ENCODE assay signal across 9 mouse cellular contexts in the genomic region with DNA sequence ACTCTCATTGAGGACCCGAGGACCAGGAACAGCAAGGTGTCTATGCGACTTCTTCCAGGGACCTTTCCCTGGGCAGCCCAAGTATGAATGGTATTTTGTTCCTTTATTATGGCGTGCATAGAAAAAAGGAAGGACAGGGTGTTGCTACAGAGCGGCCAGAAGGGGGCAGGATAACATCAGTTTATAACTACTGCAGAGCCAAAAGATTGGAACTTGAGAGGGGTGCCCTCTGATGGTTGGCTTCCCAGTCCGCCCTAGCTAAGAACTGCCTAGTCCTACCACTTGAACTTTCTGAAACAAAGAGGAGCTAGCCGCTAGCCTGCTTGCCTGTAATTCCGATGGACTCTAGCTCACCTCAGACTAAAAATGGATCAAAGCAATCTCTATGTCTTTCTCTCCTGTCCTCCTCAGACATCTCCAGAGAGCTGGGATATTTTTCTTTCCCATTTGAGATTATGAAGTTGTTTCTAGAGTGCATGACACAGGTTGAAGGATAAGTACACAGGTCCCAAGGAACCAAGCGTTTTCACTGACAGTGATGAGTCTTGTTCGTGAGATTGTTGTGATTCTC. TPM values are rescaled to one million over a fixed set of nuclear protein-coding genes. Genes with fewer than 3 reads are reported as not detected.
DNase-seq lines count a peak whose midpoint lies in the region; ATAC-seq and TF ChIP-seq lines count a peak whose summit lies in the region.
"Had no signal": no experiment of that assay in that cellular context is flagged by ENCODE, and none has a peak within 500 bp of the region (broad histone marks: within the 10 kb centered on the region; RNA-seq: fewer than 3 reads in every experiment).

No protein-coding gene starts in this region.

- TF ChIP-seq CTCF in lung, postnatal 0 days (IDR thresholded peaks at IDR 0.05), result peak; percentile 85

- H3K27me3 ChIP-seq in forebrain, embryonic 14.5 days (replicated peaks; ENCODE audit: control insufficient read depth, insufficient read depth, low read length), result no peaks in the 10 kb centered on the region
- no peaks in the 10 kb centered on the region for H3K27me3 ChIP-seq in hindbrain, embryonic 12.5 days
- no peaks in the 10 kb centered on the region for H3K27me3 ChIP-seq in lung, postnatal 0 days (replicated peaks; ENCODE audit: insufficient read depth, low read length)

- H3K4me1 ChIP-seq in ES-E14 (ENCODE audit: control insufficient read depth in 2 of 2, insufficient read depth in 2 of 2, low read length in 2 of 2, poor library complexity in 1 of 2), result no peaks in the 10 kb centered on the region
- peaks cover 6% of the 10 kb centered on the region; the same call in 1 of the 2 replicates for H3K4me1 ChIP-seq in forebrain, embryonic 14.5 days (ENCODE audit: control insufficient read depth, insufficient read depth, low read length)
- H3K4me1 ChIP-seq in hindbrain, embryonic 12.5 days, result peaks cover 10% of the 10 kb centered on the region; the same call in 1 of the 2 replicates
- peaks cover 5% of the 10 kb centered on the region; the same call in 1 of the 2 replicates for H3K4me1 ChIP-seq in lung, postnatal 0 days (ENCODE audit: insufficient read depth, low read depth, low read length)

- no peak overlapping the region for H3K4me2 ChIP-seq in forebrain, embryonic 14.5 days (ENCODE audit: low read length)
- no peak overlapping the region for H3K4me2 ChIP-seq in hindbrain, embryonic 12.5 days (replicated peaks)
- no peak overlapping the region for H3K4me2 ChIP-seq in lung, postnatal 0 days (replicated peaks; ENCODE audit: low read depth, low read length)

- no peaks in the 10 kb centered on the region for H3K9me3 ChIP-seq in ES-E14 (ENCODE audit: control insufficient read depth, insufficient read depth, low read depth, low read length)
- H3K9me3 ChIP-seq in forebrain, embryonic 14.5 days (replicated peaks; ENCODE audit: control insufficient read depth, low read length), result no peaks in the 10 kb centered on the region
- no peaks in the 10 kb centered on the region for H3K9me3 ChIP-seq in hindbrain, embryonic 12.5 days (replicated peaks)
- H3K9me3 ChIP-seq in lung, postnatal 0 days (ENCODE audit: low read length), result no peaks in the 10 kb centered on the region
- H3K9me3 ChIP-seq: limb, embryonic 15.5 days had no signal

- no peak overlapping the region for H3K27ac ChIP-seq in ES-E14 (ENCODE audit: insufficient read depth, low read depth, low read length, poor library complexity, severe bottlenecking)
- no peak overlapping the region for H3K27ac ChIP-seq in forebrain, embryonic 14.5 days (ENCODE audit: low read depth, low read length)
- H3K27ac ChIP-seq in hindbrain, embryonic 12.5 days, result no peak overlapping the region
- H3K27ac ChIP-seq in lung, postnatal 0 days (ENCODE audit: low read length), result no peak overlapping the region

- no peak for TF ChIP-seq EP300 in lung, postnatal 0 days (IDR thresholded peaks at IDR 0.05)

- H3K36me3 ChIP-seq in ES-E14 (ENCODE audit: control insufficient read depth, insufficient read depth, low read length, poor library complexity, severe bottlenecking), result no peaks in the 10 kb centered on the region
- H3K36me3 ChIP-seq in forebrain, embryonic 14.5 days (ENCODE audit: control insufficient read depth, insufficient read depth, low read length), result no peaks in the 10 kb centered on the region
- no peaks in the 10 kb centered on the region for H3K36me3 ChIP-seq in hindbrain, embryonic 12.5 days
- H3K36me3 ChIP-seq in lung, postnatal 0 days (ENCODE audit: insufficient read depth, low read length), result no peaks in the 10 kb centered on the region
- H3K36me3 ChIP-seq: limb, embryonic 15.5 days had no signal

- in situ Hi-C loops in ES-E14 (cut with MboI; ENCODE audit: low sequenced_read_pairs in 2 of 2, unreplicated experiment in 2 of 2), result loop anchor here in 1 of 2 experiments (25.0 kb wide), 1 partner anchor 258 kb away; a partner anchor contains a TSS

- peak; percentile 79 for DNase-seq in ES-E14 (ENCODE audit: low read depth, low spot score)
- peak; percentile 37 for DNase-seq in c-Kit-positive CD71-positive TER-119-negative erythroid progenitor cells, embryonic 14.5 days (ENCODE audit: low read depth)
- DNase-seq in forebrain, embryonic 14.5 days (ENCODE audit: low spot score), result peak; percentile 95
- DNase-seq in layer of hippocampus, adult 9-10 months (ENCODE audit: low spot score), result peak; percentile 69
- DNase-seq in lung, postnatal 0 days (ENCODE audit: low spot score), result peak; percentile 95
- DNase-seq in retina, embryonic 14.5 days (ENCODE audit: low spot score), result peak; percentile 95
- peak; percentile 51 to 66 for DNase-seq in urinary bladder, postnatal 4 days (ENCODE audit: low spot score in 2 of 2)

- peak; percentile 64 for ATAC-seq in forebrain, embryonic 14.5 days
- ATAC-seq in hindbrain, embryonic 12.5 days (ENCODE audit: low FRiP score), result peak; percentile 51
- ATAC-seq in lung, postnatal 0 days, result peak; percentile 81

- 4% methylated on average over 8 of the region's 9 CpGs for WGBS in forebrain, embryonic 14.5 days
- 7% methylated on average over 9 of the region's 9 CpGs for WGBS in hindbrain, embryonic 12.5 days
- 10% methylated on average over 9 of the region's 9 CpGs for WGBS in lung, postnatal 0 days

- no peak overlapping the region for H3K4me3 ChIP-seq in ES-E14 (ENCODE audit: insufficient read depth in 1 of 2, low read depth in 1 of 2, low read length in 2 of 2, poor library complexity in 1 of 2, severe bottlenecking in 1 of 2)
- no peak overlapping the region for H3K4me3 ChIP-seq in forebrain, embryonic 14.5 days (ENCODE audit: low read depth, low read length)
- no peak overlapping the region for H3K4me3 ChIP-seq in hindbrain, embryonic 12.5 days
- no peak overlapping the region for H3K4me3 ChIP-seq in lung, postnatal 0 days (ENCODE audit: low read depth, low read length)

- no peak overlapping the region for H3K9ac ChIP-seq in ES-E14 (ENCODE audit: insufficient read depth, low read depth, low read length, poor library complexity, severe bottlenecking)
- no peak overlapping the region for H3K9ac ChIP-seq in forebrain, embryonic 14.5 days (ENCODE audit: low read length)
- H3K9ac ChIP-seq in hindbrain, embryonic 12.5 days, result no peak overlapping the region
- H3K9ac ChIP-seq in lung, postnatal 0 days (replicated peaks; ENCODE audit: low read depth), result no peak overlapping the region

TF ChIP-seq in ES-E14, 5 proteins besides CTCF, POLR2A, EP300 and RAD21:
- TF ChIP-seq ZC3H11A (IDR thresholded peaks at IDR 0.05; ENCODE audit: borderline replicate concordance, low read depth, low read length), result peak; percentile 43; the same call in 1 of the 2 replicates
- TF ChIP-seq ZNF384 (IDR thresholded peaks at IDR 0.05; ENCODE audit: low read depth, low read length), result no peak
- TF ChIP-seq HCFC1 (IDR thresholded peaks at IDR 0.05; ENCODE audit: borderline replicate concordance, insufficient read depth, low read length), result no peak
- TF ChIP-seq CHD2 (IDR thresholded peaks at IDR 0.05; ENCODE audit: low read depth, low read length), result no peak

RNA-seq across cellular contexts. Expression of a gene that starts 16.5 kb away (rescaled TPM):
- 75.3 and 83.0 TPM in 2 replicates for total RNA-seq in ES-E14 (2012; rRNA removed)
- 57.6 and 59.4 TPM in 2 replicates for polyA plus RNA-seq in forebrain, embryonic 14.5 days (2014; fragmentation: Nextera tagmentation; extraction: Ambion mirVana)
- 23.3 and 31.2 TPM in 2 replicates for polyA plus RNA-seq in hindbrain, embryonic 12.5 days (2016; fragmentation: Nextera tagmentation; extraction: Ambion mirVana)
- 45.3 and 54.3 TPM in 2 replicates for polyA plus RNA-seq in lung, postnatal 0 days (2015; fragmentation: Nextera tagmentation; extraction: Ambion mirVana)

RNA-seq across cellular contexts. Expression of a gene that starts 33.2 kb away (rescaled TPM):
- 0.37 TPM in 1 of 2 replicates, not detected in the other for total RNA-seq in ES-E14 (2012; rRNA removed)
- 61.3 and 68.6 TPM in 2 replicates for polyA plus RNA-seq in forebrain, embryonic 14.5 days (2014; fragmentation: Nextera tagmentation; extraction: Ambion mirVana)
- 0.27 TPM in 1 of 2 replicates, not detected in the other for polyA plus RNA-seq in hindbrain, embryonic 12.5 days (2016; fragmentation: Nextera tagmentation; extraction: Ambion mirVana)
- polyA plus RNA-seq in lung, postnatal 0 days (2015; fragmentation: Nextera tagmentation; extraction: Ambion mirVana), result not detected in 2 replicates

Comparison
In these comparisons a context has a peak if more than half of its experiments do, and no peak if none do; other contexts are left out.
1. DNase-seq: peak in every context shown above with its lines; median percentile 95 in forebrain, embryonic 14.5 days; 95 in lung, postnatal 0 days; 95 in retina, embryonic 14.5 days; 79 in ES-E14; 69 in layer of hippocampus, adult 9-10 months; 58 in urinary bladder, postnatal 4 days; 37 in c-Kit-positive CD71-positive TER-119-negative erythroid progenitor cells, embryonic 14.5 days.
2. RNA of a gene that starts 33.2 kb away (polyA plus RNA-seq): 61.3 to 68.6 TPM in forebrain, embryonic 14.5 days; 0.27 TPM in hindbrain, embryonic 12.5 days and not detected in lung, postnatal 0 days; every median in the first group is over 10 times any median in the second.
3. Peak in every context shown above with its lines, with median percentiles within 50 percentile points of each other: ATAC-seq.